Mouse (Mus musculus) stomach, embryonic 14.5 days (tissue): ENCODE data around the gene Insl3. TPM values are rescaled to one million over a fixed set of nuclear protein-coding genes. Genes with fewer than 3 reads are reported as not detected.

Source experiments
- ATAC-seq: fragments of 200-750 bp; cut with Nextera tagmentation; 2 replicates; pipeline ENCODE4 v1.8.0; 2017; ENCODE audit warnings: low read depth, moderate TSS enrichment; ENCODE audit not compliant: insufficient number of reproducible peaks, insufficient read depth, low FRiP score
- H3K27ac ChIP-seq: fragments of 300-500 bp; sonication (generic); 2 replicates; pipeline ENCODE4 v1.5.1; 2014; ENCODE audit warnings: mild to moderate bottlenecking, low read length, moderate library complexity, mixed read lengths
- H3K27me3 ChIP-seq: fragments of 300-500 bp; sonication (generic); 2 replicates; pipeline ENCODE4 v1.6.1; 2014; ENCODE audit warnings: low read length, control low read depth, mixed read lengths; ENCODE audit not compliant: control insufficient read depth, insufficient read depth
- H3K36me3 ChIP-seq: fragments of 300-500 bp; sonication (generic); 2 replicates; pipeline ENCODE4 v1.6.1; 2014; ENCODE audit warnings: mild to moderate bottlenecking, control low read depth, low read length, moderate library complexity, mixed read lengths; ENCODE audit not compliant: control insufficient read depth, insufficient read depth
- H3K4me1 ChIP-seq: fragments of 300-500 bp; sonication (generic); 2 replicates; pipeline ENCODE4 v1.6.1; 2014; ENCODE audit warnings: low read length, control low read depth, mixed read lengths; ENCODE audit not compliant: control insufficient read depth, insufficient read depth
- H3K4me2 ChIP-seq: fragments of 300-500 bp; sonication (generic); replicated peaks from 2 replicates; pipeline ENCODE4 v1.6.1; 2014; ENCODE audit warnings: low read depth, low read length, control low read depth
- H3K4me3 ChIP-seq: fragments of 300-500 bp; sonication (generic); 2 replicates; pipeline ENCODE4 v1.5.1; 2014; ENCODE audit warnings: low read depth, low read length, control low read depth
- H3K9ac ChIP-seq: fragments of 300-500 bp; sonication (generic); replicated peaks from 2 replicates; pipeline ENCODE4 v1.6.1; 2014; ENCODE audit warnings: low read depth, mild to moderate bottlenecking, control low read depth, low read length, moderate library complexity, mixed read lengths
- H3K9me3 ChIP-seq: fragments of 300-500 bp; sonication (generic); 2 replicates; pipeline ENCODE4 v1.6.1; 2016; ENCODE audit warnings: low read depth, low read length, control low read depth; ENCODE audit not compliant: control insufficient read depth
- WGBS: fragments of 180-500 bp; shearing (Covaris S2); extraction: QIAGEN DNeasy Blood & Tissue Kit; methylation state at CpG from one replicate; pipeline ENCODE4 v1.1.7; 2014; 5-methylcytosine and 5-hydroxymethylcytosine counted together
- polyA plus RNA-seq: library from polyadenylated mRNA; unstranded; fragments of >200 nt; fragmentation: Nextera tagmentation; extraction: Ambion mirVana; gene quantifications from 2 replicates; pipeline ENCODE4 v1.2.1, GENCODE M21; 2014

Insl3 gene
- polyA plus RNA-seq, 1 experiment from 2014 or later: 1.3 TPM

DNA sequence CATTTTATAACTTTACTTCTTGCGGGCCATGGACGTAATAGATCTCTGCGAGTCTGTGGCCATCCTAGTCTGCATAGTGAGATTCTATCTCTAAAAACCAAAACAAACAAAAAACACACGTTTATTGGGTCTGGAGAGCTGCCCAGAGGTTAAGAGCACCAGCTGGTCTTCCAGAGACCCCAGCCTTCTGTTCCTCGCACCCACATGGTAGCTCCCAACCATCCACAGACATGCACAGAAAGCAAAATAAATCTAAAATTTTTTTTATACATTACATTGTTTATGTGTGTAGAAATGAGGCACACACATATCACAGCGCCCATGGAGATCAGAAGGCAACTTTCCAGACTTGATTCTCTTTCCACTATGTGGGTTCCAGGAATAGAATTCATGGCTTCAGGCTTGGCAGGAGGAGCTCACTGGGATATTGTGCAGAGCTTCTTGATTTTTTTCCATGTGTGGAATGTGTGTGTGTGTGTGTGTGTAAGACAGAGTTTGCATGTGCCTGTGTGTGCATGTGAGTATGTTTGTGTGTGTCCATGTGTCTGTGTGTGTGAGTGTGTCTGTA lies 16.8 kb upstream of the Insl3 start:
- no peak for ATAC-seq
- Histone ChIP-seq H3K36me3 (no peaks in the 10 kb centered on the region), H3K4me3 (peak overlapping the region; percentile 45; the same call in 1 of the 2 replicates), H3K27me3 (no peaks in the 10 kb centered on the region), H3K27ac (no peak overlapping the region), H3K4me2 (peak overlapping the region; percentile 99; the same call in 1 of the 2 replicates), H3K9ac (no peak overlapping the region), H3K4me1 (peaks cover 16% of the 10 kb centered on the region; the same call in 1 of the 2 replicates), H3K9me3 (no peaks in the 10 kb centered on the region)
- 62% methylated on average over 6 of the region's 6 CpGs for WGBS

DNA sequence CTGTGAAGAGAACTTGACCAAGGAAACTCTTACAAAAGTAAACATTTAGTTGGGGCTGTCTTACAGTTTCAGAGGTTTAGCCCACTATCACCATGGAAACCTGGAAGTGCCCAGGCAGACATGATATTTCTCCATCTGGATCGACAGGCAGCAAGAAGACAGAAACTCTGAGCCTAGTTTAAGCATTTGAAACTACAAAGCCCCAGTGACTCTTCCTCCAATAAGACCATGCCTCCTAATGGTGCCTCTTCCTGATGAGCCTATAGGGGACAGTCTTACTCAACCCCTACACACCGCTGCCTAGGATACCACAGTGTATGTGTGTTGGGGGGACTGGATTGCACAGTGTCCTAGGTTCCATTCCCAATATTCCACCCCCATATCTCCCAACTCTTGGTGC lies 14.9 kb upstream of the Insl3 start:
- no peak overlapping the region for H3K4me2 ChIP-seq
- H3K4me1 ChIP-seq: peaks cover 11% of the 10 kb centered on the region; the same call in 1 of the 2 replicates
- peaks cover 9% of the 10 kb centered on the region for H3K27me3 ChIP-seq
- no peaks in the 10 kb centered on the region for H3K9me3 ChIP-seq
- H3K27ac ChIP-seq: no peak overlapping the region
- WGBS: 72% methylated on average over 2 of the region's 2 CpGs
- no peaks in the 10 kb centered on the region for H3K36me3 ChIP-seq
- ATAC-seq: no peak
- no peak overlapping the region for H3K4me3 ChIP-seq
- no peak overlapping the region for H3K9ac ChIP-seq

DNA sequence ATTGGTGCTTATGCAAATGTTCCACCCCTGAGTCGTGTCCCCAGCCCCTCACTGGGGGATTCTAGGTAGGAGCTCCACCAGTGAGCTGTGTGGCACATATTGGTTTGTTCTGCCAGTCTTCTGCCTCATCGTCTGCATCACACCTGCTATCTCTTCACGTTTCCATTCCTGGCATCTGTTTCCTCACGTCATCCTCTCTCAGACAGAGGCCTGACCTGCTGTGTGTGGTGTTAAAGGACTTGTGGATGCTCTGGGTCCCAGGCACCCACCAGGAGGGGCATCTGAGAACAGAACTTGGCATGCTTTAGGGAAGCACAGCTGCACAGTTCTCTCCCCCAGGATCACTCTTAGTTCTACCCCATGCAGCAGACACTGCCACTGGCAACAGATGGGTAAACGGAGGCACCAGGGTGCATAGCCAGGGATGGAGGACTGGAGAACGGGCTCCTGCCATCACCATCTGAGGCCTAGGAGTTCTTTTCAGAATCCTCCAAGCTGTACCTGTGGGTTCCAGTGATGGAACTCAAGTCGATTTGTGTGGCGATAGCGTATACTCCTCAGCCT lies 13.5 kb upstream of the Insl3 start:
- peak overlapping the region; percentile 65 for H3K4me2 ChIP-seq
- peak overlapping the region; percentile 58 for H3K4me3 ChIP-seq
- WGBS: 40% methylated on average over 9 of the region's 9 CpGs
- H3K36me3 ChIP-seq: no peaks in the 10 kb centered on the region
- H3K4me1 ChIP-seq: peaks cover 17% of the 10 kb centered on the region; the same call in 1 of the 2 replicates
- H3K27me3 ChIP-seq: peaks cover 22% of the 10 kb centered on the region
- H3K9me3 ChIP-seq: no peaks in the 10 kb centered on the region
- no peak overlapping the region for H3K9ac ChIP-seq
- no peak for ATAC-seq
- H3K27ac ChIP-seq: peak overlapping the region; percentile 75; the same call in 1 of the 2 replicates

DNA sequence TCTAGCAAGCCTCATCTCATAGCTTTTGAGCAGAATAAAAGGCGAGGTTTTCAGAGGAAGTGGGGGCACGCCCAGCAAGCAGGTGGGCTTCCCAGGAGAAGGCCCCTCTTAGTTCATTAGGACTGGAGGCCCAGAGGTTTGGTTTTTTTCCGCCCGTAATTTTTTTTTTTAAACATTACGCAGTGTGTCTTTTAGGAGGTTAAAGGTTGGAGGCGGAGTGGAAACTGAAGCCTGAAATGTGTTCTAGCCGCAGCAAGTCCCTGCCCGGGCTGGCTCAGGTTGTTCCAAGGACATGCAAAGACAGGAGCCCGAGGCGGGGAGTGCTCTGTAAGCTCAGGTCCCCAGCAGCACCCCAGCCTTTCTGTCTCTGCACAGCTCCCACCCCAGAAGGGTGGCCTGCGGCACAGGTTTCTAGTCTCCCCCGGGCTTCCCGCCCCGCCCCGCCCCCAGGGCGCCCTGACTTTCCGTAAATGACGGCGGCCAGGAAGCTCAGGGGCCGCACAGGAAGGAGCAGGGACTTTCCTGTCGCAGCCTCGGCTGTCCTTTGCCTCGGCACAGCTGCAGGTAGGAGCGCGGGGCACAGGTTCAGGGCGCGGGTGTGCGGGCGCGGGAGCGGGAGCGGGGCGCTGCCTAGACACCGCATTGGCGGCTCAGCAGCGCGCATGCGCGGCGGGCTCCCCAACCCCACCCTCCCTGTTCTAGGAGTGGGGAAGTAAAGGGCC lies 12.8 kb upstream of the Insl3 start, which contains the start of gene Jak3:
TSS of gene Jak3 (plus strand) at position 277 of the 722 bp plus-strand sequence.
- H3K4me1 ChIP-seq: peaks cover 12% of the 10 kb centered on the region; the same call in 1 of the 2 replicates
- H3K4me3 ChIP-seq: peak within 1 kb of the TSS; percentile 58
- 2% methylated on average over 40 of the region's 40 CpGs for WGBS
- peak within 1 kb of the TSS; percentile 54 for H3K9ac ChIP-seq
- H3K27me3 ChIP-seq: peaks cover 27% of the 10 kb centered on the region
- no peaks in the 10 kb centered on the region for H3K36me3 ChIP-seq
- peak within 1 kb of the TSS; percentile 65 for H3K4me2 ChIP-seq
- no peaks in the 10 kb centered on the region for H3K9me3 ChIP-seq
- peak; percentile 42; the same call in 1 of the 2 replicates for ATAC-seq
- peak within 1 kb of the TSS; percentile 75; the same call in 1 of the 2 replicates for H3K27ac ChIP-seq

DNA sequence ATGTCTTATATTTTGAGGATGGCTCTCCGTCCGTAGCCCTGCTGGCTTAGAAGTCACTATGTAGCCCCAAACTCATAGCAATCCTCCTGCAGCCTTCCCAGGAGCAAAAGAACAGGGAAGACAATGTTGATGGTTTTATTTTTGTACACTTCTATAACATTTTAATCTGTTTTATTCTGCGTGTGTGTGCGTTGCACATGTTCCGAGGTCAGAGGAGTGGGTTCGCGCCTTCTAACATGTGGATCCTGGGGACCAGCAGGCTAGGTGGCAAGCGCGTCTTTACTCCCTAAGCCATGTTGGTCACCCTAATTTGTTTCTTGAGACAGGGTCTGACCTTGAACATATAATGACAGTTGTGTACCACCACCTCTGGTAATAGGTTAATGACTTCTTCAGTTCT lies 12.2 kb upstream of the Insl3 start:
- 57% methylated on average over 9 of the region's 9 CpGs for WGBS
- ATAC-seq: no peak
- no peaks in the 10 kb centered on the region for H3K36me3 ChIP-seq
- H3K27ac ChIP-seq: peak overlapping the region; percentile 75; the same call in 1 of the 2 replicates
- H3K4me3 ChIP-seq: peak overlapping the region; percentile 58
- H3K4me2 ChIP-seq: peak overlapping the region; percentile 65
- H3K4me1 ChIP-seq: 0 out of 2 replicates have a peak, but pooled peaks cover 10% of the 10 kb centered on the region
- peak overlapping the region; percentile 54; the same call in 1 of the 2 replicates for H3K9ac ChIP-seq
- H3K9me3 ChIP-seq: no peaks in the 10 kb centered on the region
- H3K27me3 ChIP-seq: peaks cover 34% of the 10 kb centered on the region

DNA sequence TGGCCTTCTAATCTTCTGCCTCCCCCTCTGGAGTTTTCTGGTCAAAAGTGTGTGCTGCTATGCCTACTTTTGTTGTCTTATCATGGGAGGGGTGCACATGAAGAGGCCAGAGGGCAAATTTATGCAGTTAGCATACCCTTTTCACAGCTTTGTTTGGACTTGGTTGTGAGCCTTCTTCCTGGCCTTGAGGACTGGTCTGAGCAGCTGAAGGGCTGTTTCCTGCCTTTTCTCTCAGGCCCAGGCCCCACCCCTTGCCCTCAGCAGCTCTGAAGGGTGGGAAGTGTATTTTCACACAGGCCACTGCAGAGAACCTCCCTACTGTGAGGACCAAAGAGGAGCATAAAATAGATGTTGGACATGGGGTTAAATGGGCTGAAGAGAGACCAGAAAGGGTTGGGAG lies 11.5 kb upstream of the Insl3 start:
- ATAC-seq: no peak
- peaks cover 40% of the 10 kb centered on the region for H3K27me3 ChIP-seq
- 0 out of 2 replicates have a peak, but pooled peaks cover 10% of the 10 kb centered on the region for H3K4me1 ChIP-seq
- no peak overlapping the region for H3K4me2 ChIP-seq
- H3K4me3 ChIP-seq: no peak overlapping the region
- H3K9ac ChIP-seq: no peak overlapping the region
- H3K27ac ChIP-seq: no peak overlapping the region
- H3K9me3 ChIP-seq: no peaks in the 10 kb centered on the region
- H3K36me3 ChIP-seq: no peaks in the 10 kb centered on the region

DNA sequence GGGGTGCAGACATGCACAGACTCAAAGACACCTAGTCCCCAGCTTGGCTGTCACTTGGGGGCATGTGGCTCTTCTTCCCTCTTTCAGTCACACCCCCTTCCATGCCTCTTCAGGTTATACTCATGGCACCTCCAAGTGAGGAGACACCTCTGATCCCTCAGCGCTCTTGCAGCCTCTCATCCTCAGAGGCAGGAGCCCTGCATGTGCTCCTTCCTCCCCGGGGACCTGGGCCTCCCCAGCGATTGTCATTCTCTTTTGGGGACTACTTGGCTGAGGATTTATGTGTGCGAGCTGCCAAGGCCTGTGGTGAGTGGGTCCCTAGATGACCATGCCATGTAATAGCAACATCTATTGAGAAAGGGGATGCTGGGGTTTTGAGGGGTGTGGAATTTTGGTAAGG lies 10.8 kb upstream of the Insl3 start:
- Histone ChIP-seq H3K9ac (no peak overlapping the region), H3K4me1 (0 out of 2 replicates have a peak, but pooled peaks cover 10% of the 10 kb centered on the region), H3K4me3 (no peak overlapping the region), H3K36me3 (no peaks in the 10 kb centered on the region), H3K4me2 (no peak overlapping the region), H3K27ac (no peak overlapping the region), H3K9me3 (no peaks in the 10 kb centered on the region), H3K27me3 (peaks cover 47% of the 10 kb centered on the region)
- WGBS: 72% methylated on average over 4 of the region's 4 CpGs
- ATAC-seq: no peak

DNA sequence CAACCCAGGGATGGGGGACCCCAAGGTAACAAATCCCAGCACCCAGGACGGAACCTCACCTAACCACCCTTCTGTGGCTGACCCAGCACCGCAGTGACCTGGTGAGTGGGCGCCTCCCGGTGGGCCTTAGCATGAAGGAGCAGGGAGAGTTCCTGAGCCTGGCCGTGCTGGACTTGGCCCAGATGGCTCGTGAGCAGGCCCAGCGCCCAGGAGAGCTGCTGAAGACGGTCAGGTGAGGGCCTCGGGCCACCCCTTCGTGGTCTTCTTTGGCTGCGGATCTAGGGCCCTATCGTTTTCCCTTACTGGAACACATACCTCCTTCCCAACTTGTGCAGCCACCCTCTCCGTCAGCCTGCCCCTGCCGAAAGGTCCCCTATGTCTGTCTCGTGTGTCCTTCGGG lies 9.9 kb upstream of the Insl3 start:
- Histone ChIP-seq H3K9ac (no peak overlapping the region), H3K9me3 (no peaks in the 10 kb centered on the region), H3K27me3 (peaks cover 56% of the 10 kb centered on the region), H3K4me2 (peak overlapping the region; percentile 50), H3K36me3 (no peaks in the 10 kb centered on the region), H3K4me3 (peak overlapping the region; percentile 20; the same call in 1 of the 2 replicates), H3K27ac (no peak overlapping the region), H3K4me1 (0 out of 2 replicates have a peak, but pooled peaks cover 10% of the 10 kb centered on the region)
- 18% methylated on average over 16 of the region's 16 CpGs for WGBS
- ATAC-seq: no peak
